Mouse (Mus musculus) MEL (cell line): ENCODE measurements at regions not wholly inside any gene's neighbourhood (a gene's known extent, or its start where the extent isn't known, plus 50 kb on each side); places are given as distances from the start of the nearest gene placed in this dataset.

Source experiments
- DNase-seq: peaks from one replicate; pipeline ENCODE4 v3.0.0; 2011; ENCODE audit warnings: low read depth, low spot score
- H3K27ac ChIP-seq: 2 replicates; pipeline ENCODE4 v1.5.1; 2012; ENCODE audit warnings: low read depth, mild to moderate bottlenecking, control low read depth, low read length, moderate library complexity; ENCODE audit not compliant: control insufficient read depth
- H3K27me3 ChIP-seq, 2 experiments: fragments of 150-350 bp in 1 of 2; sonication (generic) in 1 of 2; 2 replicates each; pipeline ENCODE4 v1.6.1; 2012; ENCODE audit warnings: low read length in 2 of 2, mild to moderate bottlenecking in 2 of 2, improper control_type of control experiment in 1 of 2, moderate library complexity in 1 of 2; ENCODE audit not compliant: insufficient read depth in 2 of 2, control insufficient read depth in 1 of 2
- H3K36me3 ChIP-seq, 2 experiments: 2 replicates each; pipeline ENCODE4 v1.6.1; 2012 to 2014; ENCODE audit warnings: low read length in 2 of 2, improper control_type of control experiment in 1 of 2, inconsistent platforms in 1 of 2, mild to moderate bottlenecking in 1 of 2; ENCODE audit not compliant: insufficient read depth in 2 of 2, control insufficient read depth in 1 of 2
- H3K4me1 ChIP-seq, 2 experiments: fragments of 150-350 bp in 1 of 2; sonication (generic) in 1 of 2; 2 replicates each; pipeline ENCODE4 v1.6.1; 2012; ENCODE audit warnings: low read length in 2 of 2, improper control_type of control experiment in 1 of 2, mild to moderate bottlenecking in 1 of 2; ENCODE audit not compliant: insufficient read depth in 2 of 2, control insufficient read depth in 1 of 2
- H3K4me3 ChIP-seq, 2 experiments: fragments of 150-350 bp in 1 of 2; sonication (generic) in 1 of 2; 2 replicates each; pipeline ENCODE4 v1.5.1; 2012; ENCODE audit warnings: low read depth in 2 of 2, low read length in 2 of 2, mild to moderate bottlenecking in 2 of 2, moderate library complexity in 2 of 2, control low read depth in 1 of 2, improper control_type of control experiment in 1 of 2; ENCODE audit not compliant: control insufficient read depth in 1 of 2, insufficient read depth in 1 of 2
- H3K79me2 ChIP-seq: 2 replicates; pipeline ENCODE4 v1.6.1; 2012; ENCODE audit warnings: mild to moderate bottlenecking, low read length, moderate library complexity; ENCODE audit not compliant: control insufficient read depth, poor library complexity, insufficient read depth
- H3K9ac ChIP-seq: 2 replicates; pipeline ENCODE4 v1.6.1; 2012; ENCODE audit warnings: low read depth, mild to moderate bottlenecking, control low read depth, low read length, moderate library complexity; ENCODE audit not compliant: control insufficient read depth, poor library complexity, severe bottlenecking
- H3K9me3 ChIP-seq: fragments of 150-350 bp; sonication (generic); replicated peaks from 2 replicates; pipeline ENCODE4 v1.6.1; 2012; ENCODE audit warnings: mild to moderate bottlenecking, low read length, improper control_type of control experiment, moderate library complexity; ENCODE audit not compliant: insufficient read depth
- BHLHE40 ChIP-seq: IDR thresholded peaks from 2 replicates; pipeline ENCODE4 v1.6.1; 2012; ENCODE audit warnings: low read depth, mild to moderate bottlenecking, inconsistent platforms, low read length, improper control_type of control experiment, borderline replicate concordance
- CHD1 ChIP-seq: IDR thresholded peaks from 2 replicates; pipeline ENCODE4 v1.6.1; 2012; ENCODE audit warnings: low read depth, mild to moderate bottlenecking, inconsistent platforms, low read length, improper control_type of control experiment
- CTCF ChIP-seq, 3 experiments: IDR thresholded peaks in 2 of 3; conservative IDR thresholded peaks in 1 of 3; 2 replicates each; pipeline ENCODE4 v1.5.1; 2011 to 2012; ENCODE audit warnings: low read length in 3 of 3, low read depth in 2 of 3, mild to moderate bottlenecking in 2 of 3, improper control_type of control experiment in 1 of 3, inconsistent platforms in 1 of 3, mixed read lengths in 1 of 3, moderate library complexity in 1 of 3; ENCODE audit not compliant: control insufficient read depth in 1 of 3, insufficient read depth in 1 of 3, poor library complexity in 1 of 3, severe bottlenecking in 1 of 3
- E2F4 ChIP-seq: IDR thresholded peaks from 2 replicates; pipeline ENCODE4 v1.6.1; 2011; ENCODE audit warnings: low read depth, low read length, improper control_type of control experiment, borderline replicate concordance
- ELF1 ChIP-seq: IDR thresholded peaks from 2 replicates; pipeline ENCODE4 v1.6.1; 2014; ENCODE audit warnings: low read depth, mild to moderate bottlenecking, inconsistent platforms, low read length, improper control_type of control experiment, moderate library complexity
- ETS1 ChIP-seq: IDR thresholded peaks from 2 replicates; pipeline ENCODE4 v1.6.1; 2012; ENCODE audit warnings: low read depth, mild to moderate bottlenecking, inconsistent platforms, low read length, improper control_type of control experiment, moderate library complexity
- GABPA ChIP-seq: IDR thresholded peaks from 2 replicates; pipeline ENCODE4 v1.6.1; 2012; ENCODE audit warnings: low read depth, mild to moderate bottlenecking, inconsistent platforms, low read length, improper control_type of control experiment, moderate library complexity
- GATA1 ChIP-seq: IDR thresholded peaks from 2 replicates; pipeline ENCODE4 v1.6.1; 2011; ENCODE audit warnings: low read depth, low read length, improper control_type of control experiment
- HCFC1 ChIP-seq: IDR thresholded peaks from 2 replicates; pipeline ENCODE4 v1.6.1; 2012; ENCODE audit warnings: low read depth, mild to moderate bottlenecking, inconsistent platforms, low read length, improper control_type of control experiment, moderate library complexity
- JUND ChIP-seq: IDR thresholded peaks from 2 replicates; pipeline ENCODE4 v1.6.1; 2011; ENCODE audit warnings: low read depth, mild to moderate bottlenecking, improper control_type of control experiment, low read length
- KAT2A ChIP-seq: conservative IDR thresholded peaks from 2 replicates; pipeline ENCODE4 v1.6.1; 2012; ENCODE audit warnings: low read depth, low read length, improper control_type of control experiment, inconsistent platforms
- MAX ChIP-seq: IDR thresholded peaks from 2 replicates; pipeline ENCODE4 v1.6.1; 2011; ENCODE audit warnings: low read length, improper control_type of control experiment
- MXI1 ChIP-seq: IDR thresholded peaks from 2 replicates; pipeline ENCODE4 v1.6.1; 2011; ENCODE audit warnings: mild to moderate bottlenecking, low read depth, low read length, improper control_type of control experiment
- MYC ChIP-seq: IDR thresholded peaks from 2 replicates; pipeline ENCODE4 v1.6.1; 2011; ENCODE audit warnings: low read depth, mild to moderate bottlenecking, low read length, improper control_type of control experiment, moderate library complexity
- NRF1 ChIP-seq: IDR thresholded peaks from 2 replicates; pipeline ENCODE4 v1.6.1; 2014; ENCODE audit warnings: low read depth, mild to moderate bottlenecking, inconsistent platforms, low read length, improper control_type of control experiment, moderate library complexity; ENCODE audit not compliant: poor library complexity, insufficient read depth, severe bottlenecking
- POLR2A ChIP-seq, 2 experiments: IDR thresholded peaks; 2 replicates each; pipeline ENCODE4 v1.6.1; 2011 to 2012; ENCODE audit warnings: low read length in 2 of 2, mild to moderate bottlenecking in 2 of 2, control low read depth in 1 of 2, improper control_type of control experiment in 1 of 2, low read depth in 1 of 2, moderate library complexity in 1 of 2; ENCODE audit not compliant: control insufficient read depth in 1 of 2, insufficient read depth in 1 of 2, poor library complexity in 1 of 2
- POLR2AphosphoS5 ChIP-seq: IDR thresholded peaks from 2 replicates; pipeline ENCODE4 v1.6.1; 2012; ENCODE audit warnings: low read depth, borderline replicate concordance, mild to moderate bottlenecking, inconsistent platforms, low read length, moderate library complexity, mixed read lengths
- RCOR1 ChIP-seq: IDR thresholded peaks from 2 replicates; pipeline ENCODE4 v1.6.1; 2012; ENCODE audit warnings: low read depth, mild to moderate bottlenecking, inconsistent platforms, low read length, improper control_type of control experiment
- SIN3A ChIP-seq: IDR thresholded peaks from 2 replicates; pipeline ENCODE4 v1.6.1; 2012; ENCODE audit warnings: low read length, improper control_type of control experiment, inconsistent platforms
- TBP ChIP-seq: IDR thresholded peaks from 2 replicates; pipeline ENCODE4 v1.8.0; 2011; ENCODE audit warnings: low read depth, low read length, improper control_type of control experiment
- UBTF ChIP-seq: IDR thresholded peaks from 2 replicates; pipeline ENCODE4 v1.6.1; 2012; ENCODE audit warnings: low read depth, mild to moderate bottlenecking, inconsistent platforms, low read length, improper control_type of control experiment, moderate library complexity, borderline replicate concordance; ENCODE audit not compliant: insufficient read depth
- USF2 ChIP-seq, 2 experiments: IDR thresholded peaks; 2 replicates each; pipeline ENCODE4 v1.6.1; 2011 to 2012; ENCODE audit warnings: improper control_type of control experiment in 2 of 2, low read length in 2 of 2, borderline replicate concordance in 1 of 2, inconsistent platforms in 1 of 2, low read depth in 1 of 2, mild to moderate bottlenecking in 1 of 2; ENCODE audit not compliant: insufficient read depth in 1 of 2
- ZKSCAN1 ChIP-seq: IDR thresholded peaks from 2 replicates; pipeline ENCODE4 v1.6.1; 2012; ENCODE audit warnings: low read depth, mild to moderate bottlenecking, inconsistent platforms, low read length, improper control_type of control experiment, moderate library complexity
- ZMIZ1 ChIP-seq: IDR thresholded peaks from 2 replicates; pipeline ENCODE4 v1.6.1; 2012; ENCODE audit warnings: low read depth, mild to moderate bottlenecking, inconsistent platforms, low read length, improper control_type of control experiment, moderate library complexity
- ZNF384 ChIP-seq: IDR thresholded peaks from 2 replicates; pipeline ENCODE4 v1.6.1; 2012; ENCODE audit warnings: low read depth, mild to moderate bottlenecking, inconsistent platforms, low read length, improper control_type of control experiment

DNA sequence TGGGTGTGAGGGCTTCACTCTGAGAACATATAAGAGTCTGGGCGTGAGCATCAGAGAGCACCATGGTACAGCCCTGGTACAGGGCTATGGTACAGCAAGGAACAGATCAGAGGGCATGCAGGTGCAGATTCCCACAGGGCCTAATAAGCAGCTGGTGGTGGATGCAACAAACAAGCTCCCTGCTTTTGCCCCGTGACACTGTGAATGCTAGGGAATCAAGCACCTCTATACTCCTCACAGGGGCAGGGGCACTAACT is 165.6 kb upstream of the Spats2l start:
- Histone ChIP-seq H3K9ac (no peak overlapping the region), H3K4me1 (no peaks in the 10 kb centered on the region), H3K36me3 (no peaks in the 10 kb centered on the region), H3K27ac (no peak overlapping the region), H3K27me3 (no peaks in the 10 kb centered on the region), H3K4me3 (no peak overlapping the region), H3K9me3 (no peaks in the 10 kb centered on the region), H3K79me2 (no peaks in the 10 kb centered on the region)
- no peak for DNase-seq
- TF ChIP-seq RCOR1 (no peak), GATA1 (no peak), MAX (no peak), CHD1 (no peak), E2F4 (no peak), MYC (no peak), BHLHE40 (no peak), JUND (no peak), NRF1 (no peak)

DNA sequence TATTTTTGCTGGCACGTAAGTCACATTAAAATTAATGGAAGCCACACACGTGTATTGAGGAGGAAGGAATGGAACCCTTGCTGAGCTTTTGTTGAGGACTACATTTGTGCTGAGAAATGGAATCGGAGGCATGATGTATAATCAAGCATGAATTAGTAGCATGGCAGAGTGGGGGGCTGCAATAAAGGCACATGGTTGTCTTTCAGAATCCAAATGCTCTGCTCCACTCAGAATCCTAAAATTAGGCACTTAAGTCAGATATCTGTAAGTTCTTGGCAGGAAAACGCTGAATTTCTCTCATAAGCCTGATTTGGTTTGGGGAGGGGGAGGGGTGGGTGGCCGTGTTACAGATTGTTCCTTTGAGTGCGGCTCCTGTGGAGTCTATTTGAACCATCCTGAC is 164.7 kb upstream of the Spats2l start:
- DNase-seq = no peak
- no peak for TF ChIP-seq SIN3A
- no peaks in the 10 kb centered on the region for H3K27me3 ChIP-seq

DNA sequence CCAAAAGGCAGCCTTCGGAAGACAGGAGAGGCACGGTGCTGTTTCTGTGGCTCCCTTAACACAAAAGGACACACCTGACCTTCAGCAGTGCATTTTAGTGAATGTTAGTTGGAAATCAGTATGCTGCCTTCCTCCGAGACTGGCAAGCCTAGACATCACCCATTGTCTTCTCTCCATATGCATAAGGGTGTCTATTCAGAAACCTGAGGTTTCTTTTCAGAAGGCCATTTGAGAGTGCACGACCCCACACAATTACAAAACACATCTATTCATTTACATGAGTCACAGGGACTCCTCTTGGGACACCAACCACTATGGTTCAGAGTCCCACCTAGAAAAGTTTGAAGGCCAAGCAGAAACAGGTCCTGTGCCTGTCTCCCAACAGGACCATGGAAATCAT is 161.8 kb upstream of the Spats2l start:
- no peak for DNase-seq
- Histone ChIP-seq H3K27ac (no peak overlapping the region), H3K4me1 (no peaks in the 10 kb centered on the region), H3K9ac (no peak overlapping the region), H3K9me3 (no peaks in the 10 kb centered on the region), H3K79me2 (no peaks in the 10 kb centered on the region), H3K27me3 (no peaks in the 10 kb centered on the region), H3K4me3 (no peak overlapping the region), H3K36me3 (no peaks in the 10 kb centered on the region)
- TF ChIP-seq SIN3A (no peak), ETS1 (no peak), USF2 (IDR thresholded peaks at IDR 0.05; ENCODE audit: borderline replicate concordance in 1 of 2, insufficient read depth in 1 of 2, low read depth in 1 of 2, low read length in 2 of 2) (no peak), TBP (no peak), ZMIZ1 (no peak), ZNF384 (no peak), KAT2A (no peak), POLR2AphosphoS5 (no peak), ELF1 (no peak), ZKSCAN1 (no peak), CHD1 (no peak), GATA1 (no peak), GABPA (no peak), E2F4 (no peak), POLR2A (IDR thresholded peaks at IDR 0.05; ENCODE audit: control insufficient read depth in 1 of 2, insufficient read depth in 1 of 2, low read depth in 1 of 2, low read length in 2 of 2, poor library complexity in 1 of 2) (no peak), MXI1 (no peak), UBTF (no peak), CTCF (IDR thresholded peaks at IDR 0.05 in 2 of 3, conservative IDR thresholded peaks at IDR 0.05 in 1 of 3; ENCODE audit: control insufficient read depth in 1 of 3, insufficient read depth in 1 of 3, low read depth in 2 of 3, low read length in 3 of 3, poor library complexity in 1 of 3, severe bottlenecking in 1 of 3) (no peak), HCFC1 (no peak)

More for the DNA sequence above, 164.7 kb upstream of the Spats2l start:
- Histone ChIP-seq H3K79me2 (no peaks in the 10 kb centered on the region), H3K9me3 (no peaks in the 10 kb centered on the region), H3K36me3 (no peaks in the 10 kb centered on the region), H3K27ac (no peak overlapping the region), H3K4me1 (no peaks in the 10 kb centered on the region), H3K4me3 (no peak overlapping the region), H3K9ac (no peak overlapping the region)
